Mouse (Mus musculus): ENCODE data around the gene Chrm1. TPM values are rescaled to one million over a fixed set of nuclear protein-coding genes. Genes with fewer than 3 reads are reported as not detected.

Gene Chrm1
- total and polyA plus RNA-seq, 2 experiments from 2014 or later = 0.80 to 2.4 TPM

GRCm38 (mm10) chr19:8702458-8702857 lies 38.9 kb downstream of the Chrm1 start:
- no peaks in the 10 kb centered on the region for H3K27me3 ChIP-seq (ENCODE audit: insufficient read depth, low read length)
- H3K4me3 ChIP-seq (ENCODE audit: low read length) = no peak overlapping the region
- H3K27ac ChIP-seq = no peak overlapping the region
- H3K4me2 ChIP-seq (ENCODE audit: low read depth, low read length) = no peak overlapping the region
- ATAC-seq (no peak), DNase-seq (ENCODE audit: low spot score) (peak; percentile 22)
- 35% methylated on average over 3 of the region's 3 CpGs for WGBS
- H3K36me3 ChIP-seq (ENCODE audit: insufficient read depth, low read length) = peaks cover 6% of the 10 kb centered on the region
- H3K9me3 ChIP-seq (ENCODE audit: low read length) = no peaks in the 10 kb centered on the region
- no peaks in the 10 kb centered on the region for H3K4me1 ChIP-seq (ENCODE audit: insufficient read depth, low read length)
- H3K9ac ChIP-seq (replicated peaks; ENCODE audit: low read length) = no peak overlapping the region
- no peak for TF ChIP-seq CTCF (IDR thresholded peaks at IDR 0.05; ENCODE audit: low read depth)

- Histone ChIP-seq H3K9me3 (ENCODE audit: low read length) (no peaks in the 10 kb centered on the region), H3K4me1 (ENCODE audit: insufficient read depth, low read length) (no peaks in the 10 kb centered on the region), H3K4me3 (ENCODE audit: low read length) (no peak overlapping the region), H3K4me2 (ENCODE audit: low read depth, low read length) (no peak overlapping the region), H3K27ac (no peak overlapping the region), H3K36me3 (ENCODE audit: insufficient read depth, low read length) (peaks cover 18% of the 10 kb centered on the region), H3K27me3 (ENCODE audit: insufficient read depth, low read length) (no peaks in the 10 kb centered on the region), H3K9ac (replicated peaks; ENCODE audit: low read length) (no peak overlapping the region)
- TF ChIP-seq CTCF (IDR thresholded peaks at IDR 0.05; ENCODE audit: low read depth) = no peak
- DNase-seq (ENCODE audit: low spot score) (no peak), ATAC-seq (no peak)
- 50% methylated on average over 3 of the region's 4 CpGs for WGBS
Observed at GRCm38 (mm10) chr19:8703571-8703970, 40.0 kb downstream of the Chrm1 start.

GRCm38 (mm10) chr19:8705026-8705708 lies 41.6 kb downstream of the Chrm1 start:
- ATAC-seq = no peak
- Histone ChIP-seq H3K4me2 (ENCODE audit: low read depth, low read length) (no peak overlapping the region), H3K36me3 (ENCODE audit: insufficient read depth, low read length) (peaks cover 34% of the 10 kb centered on the region), H3K27ac (no peak overlapping the region), H3K9ac (replicated peaks; ENCODE audit: low read length) (no peak overlapping the region), H3K4me1 (ENCODE audit: insufficient read depth, low read length) (no peaks in the 10 kb centered on the region), H3K4me3 (ENCODE audit: low read length) (no peak overlapping the region), H3K9me3 (ENCODE audit: low read length) (no peaks in the 10 kb centered on the region), H3K27me3 (ENCODE audit: insufficient read depth, low read length) (no peaks in the 10 kb centered on the region)
- 66% methylated on average over 6 of the region's 6 CpGs for WGBS
- no peak for DNase-seq (ENCODE audit: low spot score)
- no peak for TF ChIP-seq CTCF (IDR thresholded peaks at IDR 0.05; ENCODE audit: low read depth)

GRCm38 (mm10) chr19:8706132-8706667 lies 42.6 kb downstream of the Chrm1 start:
- ATAC-seq = no peak
- no peak for TF ChIP-seq CTCF (IDR thresholded peaks at IDR 0.05; ENCODE audit: low read depth)

GRCm38 (mm10) chr19:8706930-8707329 lies 43.3 kb downstream of the Chrm1 start:
- no peak for ATAC-seq
- DNase-seq (ENCODE audit: low spot score) = no peak
- H3K36me3 ChIP-seq (ENCODE audit: insufficient read depth, low read length) = peaks cover 39% of the 10 kb centered on the region
- H3K4me2 ChIP-seq (ENCODE audit: low read depth, low read length) = no peak overlapping the region
- no peak overlapping the region for H3K4me3 ChIP-seq (ENCODE audit: low read length)
- WGBS = 97% methylated on average over 7 of the region's 7 CpGs
- H3K4me1 ChIP-seq (ENCODE audit: insufficient read depth, low read length) = peaks cover 3% of the 10 kb centered on the region; the same call in 1 of the 2 replicates
- no peaks in the 10 kb centered on the region for H3K27me3 ChIP-seq (ENCODE audit: insufficient read depth, low read length)
- no peak overlapping the region for H3K27ac ChIP-seq
- H3K9ac ChIP-seq (replicated peaks; ENCODE audit: low read length) = no peak overlapping the region
- no peaks in the 10 kb centered on the region for H3K9me3 ChIP-seq (ENCODE audit: low read length)
- no peak for TF ChIP-seq CTCF (IDR thresholded peaks at IDR 0.05; ENCODE audit: low read depth)

More at GRCm38 (mm10) chr19:8706132-8706667, 42.6 kb downstream of the Chrm1 start:
- Histone ChIP-seq H3K4me2 (ENCODE audit: low read depth, low read length) (no peak overlapping the region), H3K27ac (no peak overlapping the region), H3K4me3 (ENCODE audit: low read length) (no peak overlapping the region), H3K4me1 (ENCODE audit: insufficient read depth, low read length) (0 out of 2 replicates have a peak, but pooled peaks cover 2% of the 10 kb centered on the region), H3K9ac (replicated peaks; ENCODE audit: low read length) (no peak overlapping the region), H3K27me3 (ENCODE audit: insufficient read depth, low read length) (no peaks in the 10 kb centered on the region), H3K36me3 (ENCODE audit: insufficient read depth, low read length) (peaks cover 39% of the 10 kb centered on the region), H3K9me3 (ENCODE audit: low read length) (no peaks in the 10 kb centered on the region)
- DNase-seq (ENCODE audit: low spot score) = no peak
- WGBS = 85% methylated on average over 7 of the region's 7 CpGs

GRCm38 (mm10) chr19:8708954-8709353 lies 45.4 kb downstream of the Chrm1 start:
- Histone ChIP-seq H3K9ac (replicated peaks; ENCODE audit: low read length) (no peak overlapping the region), H3K36me3 (ENCODE audit: insufficient read depth, low read length) (peaks cover 39% of the 10 kb centered on the region), H3K4me1 (ENCODE audit: insufficient read depth, low read length) (peaks cover 10% of the 10 kb centered on the region), H3K4me3 (ENCODE audit: low read length) (no peak overlapping the region), H3K27ac (0 out of 2 replicates have a peak overlapping the region, but pooled peaks have one; percentile 67), H3K4me2 (ENCODE audit: low read depth, low read length) (no peak overlapping the region), H3K27me3 (ENCODE audit: insufficient read depth, low read length) (no peaks in the 10 kb centered on the region), H3K9me3 (ENCODE audit: low read length) (no peaks in the 10 kb centered on the region)
- DNase-seq (ENCODE audit: low spot score) (no peak), ATAC-seq (no peak)
- 92% methylated on average over 8 of the region's 8 CpGs for WGBS
- TF ChIP-seq CTCF (IDR thresholded peaks at IDR 0.05; ENCODE audit: low read depth) = no peak

GRCm38 (mm10) chr19:8710057-8710456 lies 46.5 kb downstream of the Chrm1 start:
- no peaks in the 10 kb centered on the region for H3K9me3 ChIP-seq (ENCODE audit: low read length)
- TF ChIP-seq CTCF (IDR thresholded peaks at IDR 0.05; ENCODE audit: low read depth) = no peak
- no peak for ATAC-seq
- H3K36me3 ChIP-seq (ENCODE audit: insufficient read depth, low read length) = peaks cover 39% of the 10 kb centered on the region
- no peak overlapping the region for H3K4me2 ChIP-seq (ENCODE audit: low read depth, low read length)
- peak overlapping the region; percentile 67 for H3K27ac ChIP-seq
- H3K4me3 ChIP-seq (ENCODE audit: low read length) = no peak overlapping the region
- H3K9ac ChIP-seq (replicated peaks; ENCODE audit: low read length) = no peak overlapping the region
- 65% methylated on average over 2 of the region's 2 CpGs for WGBS
- H3K4me1 ChIP-seq (ENCODE audit: insufficient read depth, low read length) = peaks cover 14% of the 10 kb centered on the region
- DNase-seq (ENCODE audit: low spot score) = peak; percentile 76
- no peaks in the 10 kb centered on the region for H3K27me3 ChIP-seq (ENCODE audit: insufficient read depth, low read length)
